Mouse (Mus musculus) limb, embryonic 12.5 days (tissue): ENCODE measurements around the gene Ranbp9. TPM values are rescaled to one million over a fixed set of nuclear protein-coding genes. Genes with fewer than 3 reads are reported as not detected.

Experiments used
- ATAC-seq: fragments of 200-750 bp; cut with Nextera tagmentation; 2 replicates; pipeline ENCODE4 v1.8.0; 2017; ENCODE audit warnings: low read depth, moderate TSS enrichment; ENCODE audit not compliant: insufficient number of reproducible peaks, insufficient read depth, low FRiP score, low TSS enrichment
- H3K27ac ChIP-seq: fragments of 300-500 bp; sonication (generic); 2 replicates; pipeline ENCODE4 v1.5.1; 2016; ENCODE audit warnings: mild to moderate bottlenecking, moderate library complexity
- H3K27me3 ChIP-seq: fragments of 300-500 bp; sonication (generic); 2 replicates; pipeline ENCODE4 v1.6.1; 2016; ENCODE audit warnings: mild to moderate bottlenecking, moderate library complexity
- H3K36me3 ChIP-seq: fragments of 300-500 bp; sonication (generic); 2 replicates; pipeline ENCODE4 v1.6.1; 2016; ENCODE audit warnings: mild to moderate bottlenecking, moderate library complexity
- H3K4me1 ChIP-seq: fragments of 300-500 bp; sonication (generic); replicated peaks from 2 replicates; pipeline ENCODE4 v1.6.1; 2016
- H3K4me2 ChIP-seq: fragments of 300-500 bp; sonication (generic); 2 replicates; pipeline ENCODE4 v1.6.1; 2016; ENCODE audit warnings: mild to moderate bottlenecking, moderate library complexity
- H3K4me3 ChIP-seq: fragments of 300-500 bp; sonication (generic); replicated peaks from 2 replicates; pipeline ENCODE4 v1.5.1; 2016; ENCODE audit warnings: mild to moderate bottlenecking
- H3K9ac ChIP-seq: fragments of 300-500 bp; sonication (generic); replicated peaks from 2 replicates; pipeline ENCODE4 v1.6.1; 2016; ENCODE audit warnings: mild to moderate bottlenecking, moderate library complexity
- H3K9me3 ChIP-seq: fragments of 300-500 bp; sonication (generic); 2 replicates; pipeline ENCODE4 v1.6.1; 2016; ENCODE audit warnings: mild to moderate bottlenecking, moderate library complexity
- WGBS: fragments of 180-500 bp; shearing (Covaris S2); methylation state at CpG from one replicate; pipeline ENCODE4 v1.1.7; 2016; 5-methylcytosine and 5-hydroxymethylcytosine counted together
- polyA plus RNA-seq: library from polyadenylated mRNA; unstranded; fragments of >200 nt; fragmentation: Nextera tagmentation; extraction: Ambion mirVana; gene quantifications from 2 replicates; pipeline ENCODE4 v1.2.1, GENCODE M21; 2016

Gene Ranbp9
- 9.7 and 10.0 TPM in 2 replicates for polyA plus RNA-seq

- peak; percentile 56 for ATAC-seq
- WGBS, result under 1% methylated on average over 100 of the region's 132 CpGs
Measured at GRCm38 (mm10) chr13:43480957-43481858, at the start of gene Ranbp9. TSS of gene Ranbp9 (minus strand) at chr13:43481282.

GRCm38 (mm10) chr13:43530129-43530831, 49.2 kb upstream of the Ranbp9 start:
- H3K4me2 ChIP-seq, result no peak overlapping the region
- no peak overlapping the region for H3K4me3 ChIP-seq
- no peaks in the 10 kb centered on the region for H3K9me3 ChIP-seq
- peaks cover 21% of the 10 kb centered on the region for H3K4me1 ChIP-seq
- no peak for ATAC-seq
- no peak overlapping the region for H3K9ac ChIP-seq
- WGBS, result 53% methylated on average over 14 of the region's 14 CpGs
- H3K27ac ChIP-seq, result no peak overlapping the region
- no peaks in the 10 kb centered on the region for H3K36me3 ChIP-seq
- no peaks in the 10 kb centered on the region for H3K27me3 ChIP-seq

More at GRCm38 (mm10) chr13:43480957-43481858, at the start of gene Ranbp9:
- peak within 1 kb of the TSS; percentile 97 for H3K9ac ChIP-seq
- no peaks in the 10 kb centered on the region for H3K36me3 ChIP-seq
- H3K4me3 ChIP-seq, result peak within 1 kb of the TSS; percentile 84
- H3K27ac ChIP-seq, result peak within 1 kb of the TSS; percentile 99
- no peaks in the 10 kb centered on the region for H3K27me3 ChIP-seq
- H3K9me3 ChIP-seq, result no peaks in the 10 kb centered on the region
- H3K4me1 ChIP-seq, result peaks cover 18% of the 10 kb centered on the region
- H3K4me2 ChIP-seq, result peak within 1 kb of the TSS; percentile 80

- Histone ChIP-seq H3K27me3 (no peaks in the 10 kb centered on the region), H3K4me3 (no peak overlapping the region), H3K9me3 (no peaks in the 10 kb centered on the region), H3K9ac (no peak overlapping the region), H3K4me2 (no peak overlapping the region), H3K27ac (no peak overlapping the region), H3K4me1 (peaks cover 27% of the 10 kb centered on the region), H3K36me3 (no peaks in the 10 kb centered on the region)
- 83% methylated on average over 5 of the region's 5 CpGs for WGBS
- no peak for ATAC-seq
Measured at GRCm38 (mm10) chr13:43526289-43526688, 45.2 kb upstream of the Ranbp9 start.

GRCm38 (mm10) chr13:43525363-43526134, 44.5 kb upstream of the Ranbp9 start:
- H3K36me3 ChIP-seq, result no peaks in the 10 kb centered on the region
- H3K9ac ChIP-seq, result no peak overlapping the region
- 71% methylated on average over 16 of the region's 16 CpGs for WGBS
- H3K4me2 ChIP-seq, result no peak overlapping the region
- H3K27me3 ChIP-seq, result no peaks in the 10 kb centered on the region
- ATAC-seq, result no peak
- peak overlapping the region; percentile 53; the same call in 1 of the 2 replicates for H3K27ac ChIP-seq
- H3K4me1 ChIP-seq, result peaks cover 20% of the 10 kb centered on the region
- no peaks in the 10 kb centered on the region for H3K9me3 ChIP-seq
- H3K4me3 ChIP-seq, result no peak overlapping the region

DNA sequence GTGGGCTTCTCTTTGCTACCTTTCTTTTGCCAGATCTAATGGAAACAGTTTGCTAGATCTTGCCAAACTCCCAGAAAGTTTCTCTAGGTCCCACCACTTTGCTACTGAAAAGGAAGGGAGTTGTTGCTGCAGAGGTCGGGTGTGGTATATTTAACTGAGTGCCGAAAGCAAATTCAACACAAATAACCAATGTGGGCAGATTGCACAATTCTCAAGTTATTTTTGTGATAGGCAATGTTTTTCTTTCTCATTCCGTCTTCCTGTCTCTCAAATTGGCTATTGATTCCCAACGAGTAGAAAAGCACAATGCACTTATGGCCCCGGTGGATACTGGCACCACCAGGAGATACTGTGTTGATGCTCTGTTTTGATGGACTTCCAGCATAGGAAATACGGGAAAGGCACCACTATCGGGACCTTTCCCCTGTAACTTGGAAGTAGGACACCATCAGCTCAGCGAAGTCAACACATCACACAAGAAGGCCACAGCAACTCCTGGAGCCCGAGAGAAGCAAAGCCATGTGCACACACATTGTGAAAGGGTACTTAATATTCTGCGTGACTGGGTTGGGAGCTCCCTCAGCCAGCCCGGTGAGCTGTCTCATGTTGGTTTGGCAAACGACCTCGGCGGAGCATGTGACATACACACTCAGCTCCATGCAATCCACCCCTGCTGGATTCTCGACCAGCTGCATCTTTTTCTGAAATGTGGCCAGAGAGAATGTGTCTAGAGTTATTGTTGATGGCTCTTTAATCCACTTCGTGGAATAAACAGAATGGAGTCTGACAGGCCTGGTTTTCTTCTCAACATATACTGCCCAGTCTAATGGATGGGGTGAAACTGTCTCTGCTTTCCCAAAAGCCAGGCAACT, 43.6 kb upstream of the Ranbp9 start:
- 0 out of 2 replicates have a peak overlapping the region, but pooled peaks have one; percentile 53 for H3K27ac ChIP-seq
- WGBS, result 77% methylated on average over 16 of the region's 16 CpGs
- H3K27me3 ChIP-seq, result no peaks in the 10 kb centered on the region
- ATAC-seq, result 0 out of 2 replicates have a peak, but pooled peaks have one; percentile 37
- peaks cover 16% of the 10 kb centered on the region for H3K4me1 ChIP-seq
- H3K9ac ChIP-seq, result no peak overlapping the region
- H3K4me3 ChIP-seq, result no peak overlapping the region
- H3K36me3 ChIP-seq, result no peaks in the 10 kb centered on the region
- H3K4me2 ChIP-seq, result no peak overlapping the region
- H3K9me3 ChIP-seq, result no peaks in the 10 kb centered on the region

DNA sequence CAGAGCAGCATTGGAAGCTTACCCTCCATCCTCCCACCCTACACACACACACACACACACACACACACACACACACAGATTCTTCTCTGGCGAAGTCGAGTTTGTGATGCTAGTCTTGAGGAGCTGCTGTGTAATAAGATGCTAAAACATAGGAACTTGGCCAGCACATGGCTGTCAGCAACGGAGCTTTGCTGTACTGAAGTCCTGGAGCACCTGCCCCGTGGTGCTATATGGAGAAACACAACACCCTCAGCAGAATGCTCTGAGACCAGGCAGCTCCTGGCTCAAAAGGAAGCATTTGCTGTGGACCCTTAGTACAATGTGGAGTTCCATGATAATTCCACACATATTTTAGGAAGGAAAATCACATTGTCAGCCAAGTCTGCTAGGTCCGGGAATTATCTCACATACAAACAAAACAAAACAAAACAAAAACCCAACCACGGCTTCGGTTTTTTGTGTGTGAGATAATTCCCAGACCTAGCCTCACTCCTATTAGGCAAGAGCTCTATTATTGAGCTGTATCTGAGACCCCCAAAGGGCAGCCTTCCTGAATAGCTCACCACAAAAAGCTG, 42.9 kb upstream of the Ranbp9 start:
- Histone ChIP-seq H3K27me3 (no peaks in the 10 kb centered on the region), H3K4me3 (no peak overlapping the region), H3K27ac (no peak overlapping the region), H3K9me3 (no peaks in the 10 kb centered on the region), H3K4me1 (peaks cover 16% of the 10 kb centered on the region), H3K36me3 (no peaks in the 10 kb centered on the region), H3K9ac (no peak overlapping the region), H3K4me2 (no peak overlapping the region)
- no peak for ATAC-seq
- WGBS, result 81% methylated on average over 7 of the region's 7 CpGs

DNA sequence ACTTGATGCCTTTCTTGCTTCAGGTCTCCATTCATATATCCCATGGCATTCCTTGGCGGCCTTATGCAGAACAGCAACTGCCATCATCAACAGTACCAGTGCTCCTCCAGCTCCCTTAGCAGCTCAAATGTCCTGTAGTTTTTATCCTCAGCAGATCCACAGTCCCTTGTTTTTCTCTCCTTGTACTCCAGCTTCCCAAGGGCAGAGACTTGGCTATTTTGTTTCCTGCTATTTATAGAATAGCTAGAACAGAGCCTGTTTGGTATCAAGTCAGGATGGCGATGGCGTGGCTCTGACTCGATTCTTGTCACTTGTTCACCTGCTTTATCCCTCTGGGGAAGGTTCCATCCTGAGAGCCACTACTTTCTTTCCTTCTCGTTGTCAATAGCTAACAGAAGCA, 40.9 kb upstream of the Ranbp9 start:
- H3K27me3 ChIP-seq, result no peaks in the 10 kb centered on the region
- no peak for ATAC-seq
- H3K4me2 ChIP-seq, result no peak overlapping the region
- 89% methylated on average over 5 of the region's 5 CpGs for whole genome bisulfite sequencing
- no peak overlapping the region for H3K4me3 ChIP-seq
- H3K36me3 ChIP-seq, result no peaks in the 10 kb centered on the region
- no peak overlapping the region for H3K27ac ChIP-seq
- H3K9ac ChIP-seq, result no peak overlapping the region
- H3K9me3 ChIP-seq, result no peaks in the 10 kb centered on the region
- H3K4me1 ChIP-seq, result peaks cover 16% of the 10 kb centered on the region

DNA sequence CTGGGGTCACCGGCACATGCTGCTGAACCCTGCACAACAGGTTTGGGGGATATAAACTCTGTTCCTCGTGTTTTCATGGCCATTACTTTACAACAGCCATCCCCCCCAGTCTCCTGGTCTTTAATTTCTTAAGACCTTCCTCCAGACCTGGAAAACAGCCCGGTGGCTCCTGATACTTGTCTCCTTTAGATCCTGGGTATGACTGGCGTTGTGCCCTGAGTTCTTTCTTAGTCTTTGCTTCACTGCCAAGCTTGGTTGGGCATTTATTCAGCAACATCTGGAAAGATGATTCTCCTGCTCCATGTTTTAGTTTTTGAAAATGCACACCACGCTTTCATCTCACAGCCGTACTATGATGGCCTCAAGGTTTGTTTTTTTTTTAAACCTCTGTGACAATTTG, 38.2 kb upstream of the Ranbp9 start:
- 0 out of 2 replicates have a peak, but pooled peaks cover 2% of the 10 kb centered on the region for H3K4me1 ChIP-seq
- H3K9me3 ChIP-seq, result no peaks in the 10 kb centered on the region
- H3K27ac ChIP-seq, result no peak overlapping the region
- H3K36me3 ChIP-seq, result no peaks in the 10 kb centered on the region
- no peak overlapping the region for H3K4me3 ChIP-seq
- no peak overlapping the region for H3K9ac ChIP-seq
- no peaks in the 10 kb centered on the region for H3K27me3 ChIP-seq
- no peak overlapping the region for H3K4me2 ChIP-seq
- WGBS, result 72% methylated on average over 6 of the region's 6 CpGs
- ATAC-seq, result no peak

- H3K9ac ChIP-seq, result no peak overlapping the region
- no peak overlapping the region for H3K27ac ChIP-seq
- H3K4me1 ChIP-seq, result no peaks in the 10 kb centered on the region
- H3K27me3 ChIP-seq, result no peaks in the 10 kb centered on the region
- H3K4me2 ChIP-seq, result no peak overlapping the region
- ATAC-seq, result no peak
- H3K36me3 ChIP-seq, result no peaks in the 10 kb centered on the region
- H3K4me3 ChIP-seq, result no peak overlapping the region
- 0 out of 2 replicates have a peak, but pooled peaks cover under 1% of the 10 kb centered on the region for H3K9me3 ChIP-seq
- 72% methylated on average over 8 of the region's 8 CpGs for WGBS
Measured at GRCm38 (mm10) chr13:43517371-43517770, 36.3 kb upstream of the Ranbp9 start.

DNA sequence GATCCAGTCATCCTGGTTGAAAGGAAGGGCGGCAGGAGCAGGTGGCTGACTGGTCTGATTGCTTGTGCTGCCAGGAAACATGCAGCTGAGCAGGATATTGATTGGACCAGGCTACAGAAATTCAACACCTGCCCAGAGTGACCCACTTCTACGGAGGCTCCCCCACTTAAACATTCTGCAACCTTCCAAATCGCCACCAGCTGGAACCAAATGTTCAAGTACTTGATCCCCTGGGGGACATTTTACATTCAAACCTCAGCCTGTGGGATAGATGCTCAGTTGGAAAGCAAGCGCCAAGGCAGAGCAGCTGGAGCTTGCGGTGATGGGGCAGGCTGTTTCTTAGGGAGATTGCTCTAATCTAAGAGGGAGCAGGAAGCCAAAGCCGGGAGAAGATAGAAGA, 35.8 kb upstream of the Ranbp9 start:
- no peak overlapping the region for H3K27ac ChIP-seq
- no peak overlapping the region for H3K4me3 ChIP-seq
- H3K27me3 ChIP-seq, result no peaks in the 10 kb centered on the region
- no peaks in the 10 kb centered on the region for H3K36me3 ChIP-seq
- 55% methylated on average over 6 of the region's 6 CpGs for WGBS
- H3K9me3 ChIP-seq, result 0 out of 2 replicates have a peak, but pooled peaks cover 5% of the 10 kb centered on the region
- no peaks in the 10 kb centered on the region for H3K4me1 ChIP-seq
- H3K4me2 ChIP-seq, result no peak overlapping the region
- H3K9ac ChIP-seq, result no peak overlapping the region
- ATAC-seq, result no peak
